Mouse (Mus musculus) spleen, postnatal 10 days (tissue): ENCODE results near the gene Notch2.
"Not testable (repeated sequence)": the region's sequence is repeated elsewhere in the genome, so short reads cannot be mapped to it uniquely, and the experiment has no call there.

Experiments
- DNase-seq, 2 experiments: peaks; one replicate each; pipeline ENCODE4 v3.0.0; 2021 to 2022; ENCODE audit warnings: low spot score in 2 of 2

Gene Notch2

GRCm38 (mm10) chr3:98101541-98101940, 88.2 kb downstream of the Notch2 start:
- DNase-seq: no peak

GRCm38 (mm10) chr3:98104851-98105471, 91.6 kb downstream of the Notch2 start:
- DNase-seq: no peak

GRCm38 (mm10) chr3:98105496-98105895, 92.2 kb downstream of the Notch2 start:
- DNase-seq: no peak

GRCm38 (mm10) chr3:98106115-98106514, 92.8 kb downstream of the Notch2 start:
- no peak for DNase-seq

GRCm38 (mm10) chr3:98106590-98107313, 93.4 kb downstream of the Notch2 start:
- DNase-seq: no peak

- DNase-seq: no peak
Observed at GRCm38 (mm10) chr3:98108416-98108815, 95.1 kb downstream of the Notch2 start.

- DNase-seq: no peak
Observed at GRCm38 (mm10) chr3:98108866-98109265, 95.5 kb downstream of the Notch2 start.

GRCm38 (mm10) chr3:98110610-98111009, 97.3 kb downstream of the Notch2 start:
- DNase-seq: no peak

- no peak for DNase-seq
Observed at GRCm38 (mm10) chr3:98118252-98118651, 104.9 kb downstream of the Notch2 start.

GRCm38 (mm10) chr3:98119338-98119737, 106.0 kb downstream of the Notch2 start:
- no peak for DNase-seq

- DNase-seq: no peak
Observed at GRCm38 (mm10) chr3:98120884-98121283, 107.6 kb downstream of the Notch2 start.

- DNase-seq: no peak
Observed at GRCm38 (mm10) chr3:98127775-98128174, 114.4 kb downstream of the Notch2 start.

GRCm38 (mm10) chr3:98128716-98129115, 115.4 kb downstream of the Notch2 start:
- DNase-seq: no peak

GRCm38 (mm10) chr3:98132140-98132539, 118.8 kb downstream of the Notch2 start:
- DNase-seq: not testable (repeated sequence)

- DNase-seq: no peak
Observed at GRCm38 (mm10) chr3:98132636-98133035, 119.3 kb downstream of the Notch2 start.

- DNase-seq: no peak
Observed at GRCm38 (mm10) chr3:98141456-98141855, 128.1 kb downstream of the Notch2 start.

- DNase-seq: no peak
Observed at GRCm38 (mm10) chr3:98142862-98143261, 129.5 kb downstream of the Notch2 start.

GRCm38 (mm10) chr3:98145204-98145603, 131.9 kb downstream of the Notch2 start:
- no peak for DNase-seq

- DNase-seq: no peak
Observed at GRCm38 (mm10) chr3:98146471-98147410, 133.4 kb downstream of the Notch2 start.

GRCm38 (mm10) chr3:98147706-98148105, 134.4 kb downstream of the Notch2 start:
- no peak for DNase-seq

GRCm38 (mm10) chr3:98149881-98150280, 136.6 kb downstream of the Notch2 start:
- no peak for DNase-seq

- no peak for DNase-seq
Observed at GRCm38 (mm10) chr3:98151016-98151415, 137.7 kb downstream of the Notch2 start.
